Mouse (Mus musculus) hindbrain, embryonic 13.5 days (tissue): ENCODE data around the gene Tnni1. TPM values are rescaled to one million over a fixed set of nuclear protein-coding genes. Genes with fewer than 3 reads are reported as not detected.
A peak's percentile ranks its signal among the peaks of the same experiment; 100 is the strongest.

ENCODE experiments used
- ATAC-seq: fragments of 200-750 bp; cut with Nextera tagmentation; 2 replicates; pipeline ENCODE4 v1.8.0; 2017; ENCODE audit warnings: moderate TSS enrichment; ENCODE audit not compliant: low FRiP score
- H3K27ac ChIP-seq: fragments of 300-500 bp; sonication (generic); 2 replicates; pipeline ENCODE4 v1.5.1; 2015; ENCODE audit warnings: inconsistent platforms, mild to moderate bottlenecking, moderate library complexity
- H3K27me3 ChIP-seq: fragments of 300-500 bp; sonication (generic); 2 replicates; pipeline ENCODE4 v1.6.1; 2015; ENCODE audit warnings: mild to moderate bottlenecking, inconsistent platforms
- H3K36me3 ChIP-seq: fragments of 300-500 bp; sonication (generic); 2 replicates; pipeline ENCODE4 v1.6.1; 2015; ENCODE audit warnings: mild to moderate bottlenecking, inconsistent platforms
- H3K4me1 ChIP-seq: fragments of 300-500 bp; sonication (generic); replicated peaks from 2 replicates; pipeline ENCODE4 v1.6.1; 2015; ENCODE audit warnings: inconsistent platforms
- H3K4me2 ChIP-seq: fragments of 300-500 bp; sonication (generic); 2 replicates; pipeline ENCODE4 v1.6.1; 2015; ENCODE audit warnings: inconsistent platforms, mild to moderate bottlenecking, moderate library complexity
- H3K4me3 ChIP-seq: fragments of 300-500 bp; sonication (generic); 2 replicates; pipeline ENCODE4 v1.5.1; 2015; ENCODE audit warnings: mild to moderate bottlenecking, inconsistent platforms
- H3K9ac ChIP-seq: fragments of 300-500 bp; sonication (generic); 2 replicates; pipeline ENCODE4 v1.6.1; 2015; ENCODE audit warnings: mild to moderate bottlenecking, inconsistent platforms
- H3K9me3 ChIP-seq: fragments of 300-500 bp; sonication (generic); 2 replicates; pipeline ENCODE4 v1.6.1; 2016; ENCODE audit warnings: inconsistent platforms
- WGBS: fragments of 180-500 bp; shearing (Covaris S2); methylation state at CpG from one replicate; pipeline ENCODE4 v1.1.7; 2015; 5-methylcytosine and 5-hydroxymethylcytosine counted together
- polyA plus RNA-seq: library from polyadenylated mRNA; unstranded; fragments of >200 nt; fragmentation: Nextera tagmentation; extraction: Ambion mirVana; gene quantifications from 2 replicates; pipeline ENCODE4 v1.2.1, GENCODE M21; 2015

Tnni1 gene
- polyA plus RNA-seq, 1 experiment from 2014 or later: 6.0 TPM

GRCm38 (mm10) chr1:135755913-135756312, 23.3 kb upstream of the Tnni1 start:
- Histone ChIP-seq H3K27ac (no peak overlapping the region), H3K4me2 (no peak overlapping the region), H3K4me3 (no peak overlapping the region), H3K9ac (no peak overlapping the region), H3K9me3 (no peaks in the 10 kb centered on the region), H3K36me3 (peaks cover 4% of the 10 kb centered on the region; the same call in 1 of the 2 replicates), H3K27me3 (no peaks in the 10 kb centered on the region), H3K4me1 (no peaks in the 10 kb centered on the region)
- ATAC-seq: no peak
- WGBS: 93% methylated on average over 3 of the region's 3 CpGs

DNA sequence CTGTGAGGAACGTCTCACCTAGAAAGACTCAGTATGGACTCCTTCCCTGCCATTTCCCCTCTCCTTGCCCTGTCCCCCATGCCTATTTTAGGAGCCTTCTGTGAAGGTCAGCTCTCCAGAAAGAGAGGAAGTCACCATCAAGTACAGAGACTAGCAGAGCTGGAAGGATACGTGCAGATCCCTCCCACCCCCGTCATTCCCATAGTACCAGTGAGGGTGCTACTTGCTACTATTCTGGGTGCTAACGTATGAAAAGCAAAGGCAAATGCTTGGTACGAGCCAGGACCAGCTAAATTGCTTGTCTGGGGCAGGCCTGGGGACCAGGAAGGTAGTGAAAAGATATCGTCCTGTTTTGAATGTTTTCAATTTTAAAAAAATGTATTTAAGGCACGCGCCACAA, 21.9 kb upstream of the Tnni1 start:
- H3K36me3 ChIP-seq: no peaks in the 10 kb centered on the region

DNA sequence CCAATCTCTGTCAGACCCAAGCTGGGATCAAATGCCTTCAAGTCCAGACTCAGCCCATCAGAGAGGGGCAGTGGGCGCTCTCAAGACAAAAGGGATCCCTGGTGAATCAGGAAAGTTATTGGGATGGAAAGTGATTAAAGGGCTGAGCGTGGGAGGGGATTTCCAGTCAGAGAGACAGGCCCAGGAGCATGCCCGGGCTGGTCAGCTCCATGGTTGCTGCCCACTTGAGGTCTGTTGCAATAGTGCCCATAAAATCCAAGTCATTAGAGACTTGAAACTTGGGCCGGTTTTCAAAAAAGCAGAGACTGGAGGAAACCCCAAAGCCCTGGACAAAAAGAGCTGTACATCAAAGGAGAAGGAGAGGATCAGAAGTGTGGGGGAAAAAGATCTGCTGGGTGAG, 19.5 kb upstream of the Tnni1 start:
- Histone ChIP-seq H3K9me3 (no peaks in the 10 kb centered on the region), H3K27me3 (0 out of 2 replicates have a peak, but pooled peaks cover 2% of the 10 kb centered on the region), H3K9ac (no peak overlapping the region), H3K4me1 (no peaks in the 10 kb centered on the region), H3K4me3 (no peak overlapping the region), H3K36me3 (no peaks in the 10 kb centered on the region), H3K4me2 (no peak overlapping the region), H3K27ac (no peak overlapping the region)
- 66% methylated on average over 4 of the region's 4 CpGs for WGBS
- no peak for ATAC-seq

More for the DNA sequence above, 21.9 kb upstream of the Tnni1 start:
- Histone ChIP-seq H3K27ac (no peak overlapping the region), H3K9ac (no peak overlapping the region), H3K27me3 (no peaks in the 10 kb centered on the region), H3K9me3 (no peaks in the 10 kb centered on the region), H3K4me3 (no peak overlapping the region), H3K4me2 (no peak overlapping the region), H3K4me1 (no peaks in the 10 kb centered on the region)
- WGBS: 80% methylated on average over 8 of the region's 8 CpGs
- ATAC-seq: no peak

DNA sequence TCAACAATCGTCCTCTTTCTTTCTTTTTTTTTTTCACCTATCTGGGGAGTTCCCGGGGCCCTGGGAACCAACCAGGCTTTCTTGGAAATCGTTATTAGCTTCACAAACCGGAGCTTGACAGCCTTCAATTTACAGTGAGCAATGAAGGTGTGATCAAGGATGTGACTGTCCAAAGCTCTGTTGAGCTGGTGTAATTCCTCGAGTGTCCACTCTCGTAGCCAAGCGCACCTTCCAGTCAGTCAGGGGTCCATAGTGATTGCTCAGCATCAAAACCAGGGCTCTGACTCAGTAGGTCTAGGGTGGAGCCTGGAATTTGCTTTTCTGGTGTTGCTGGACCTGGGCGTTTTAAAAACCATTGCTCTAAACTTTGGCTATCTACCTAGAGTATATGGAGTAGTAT, 19.0 kb upstream of the Tnni1 start:
- WGBS: 71% methylated on average over 8 of the region's 8 CpGs
- no peak for ATAC-seq
- H3K4me3 ChIP-seq: no peak overlapping the region

DNA sequence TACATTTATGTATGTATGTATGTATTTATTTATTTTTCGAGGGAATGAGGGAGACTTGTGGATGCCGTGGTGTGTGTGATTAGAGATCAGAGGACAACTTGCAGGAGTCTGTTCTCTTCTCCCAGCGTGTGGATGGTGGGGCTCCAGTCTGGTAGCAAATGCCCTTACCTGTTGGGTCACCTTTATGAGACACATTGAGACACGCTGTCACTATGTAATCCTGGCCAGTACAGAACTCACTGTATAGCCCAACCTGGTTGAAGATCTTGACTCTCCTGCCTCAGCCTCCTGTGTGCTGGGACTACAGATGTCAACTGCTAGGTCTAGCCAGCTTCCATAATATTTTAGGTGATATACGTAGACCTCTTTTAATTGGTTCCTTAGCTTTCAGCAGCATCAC, 17.5 kb upstream of the Tnni1 start:
- Histone ChIP-seq H3K27ac (no peak overlapping the region), H3K27me3 (peaks cover 12% of the 10 kb centered on the region; the same call in 1 of the 2 replicates), H3K4me2 (no peak overlapping the region), H3K9me3 (no peaks in the 10 kb centered on the region), H3K4me3 (no peak overlapping the region), H3K36me3 (no peaks in the 10 kb centered on the region), H3K9ac (no peak overlapping the region), H3K4me1 (peaks cover 11% of the 10 kb centered on the region)
- WGBS: 96% methylated on average over 5 of the region's 5 CpGs
- no peak for ATAC-seq

More for the DNA sequence above, 19.0 kb upstream of the Tnni1 start:
- Histone ChIP-seq H3K9ac (no peak overlapping the region), H3K27ac (no peak overlapping the region), H3K9me3 (no peaks in the 10 kb centered on the region), H3K36me3 (no peaks in the 10 kb centered on the region), H3K4me1 (no peaks in the 10 kb centered on the region), H3K4me2 (no peak overlapping the region), H3K27me3 (peaks cover 7% of the 10 kb centered on the region; the same call in 1 of the 2 replicates)

GRCm38 (mm10) chr1:135763503-135764205, 15.6 kb upstream of the Tnni1 start:
- Histone ChIP-seq H3K4me1 (peaks cover 22% of the 10 kb centered on the region), H3K27ac (no peak overlapping the region), H3K9ac (no peak overlapping the region), H3K9me3 (no peaks in the 10 kb centered on the region), H3K4me2 (no peak overlapping the region), H3K27me3 (peaks cover 21% of the 10 kb centered on the region), H3K4me3 (no peak overlapping the region), H3K36me3 (no peaks in the 10 kb centered on the region)
- no peak for ATAC-seq
- whole genome bisulfite sequencing: 77% methylated on average over 9 of the region's 9 CpGs

- WGBS: 75% methylated on average over 2 of the region's 2 CpGs
- H3K4me2 ChIP-seq: no peak overlapping the region
Measured at GRCm38 (mm10) chr1:135764206-135764528, 15.1 kb upstream of the Tnni1 start.

GRCm38 (mm10) chr1:135765645-135766591, 13.3 kb upstream of the Tnni1 start, which contains the start of gene Phlda3:
Phlda3 (plus strand) TSS chr1:135766119.
- Histone ChIP-seq H3K9me3 (no peaks in the 10 kb centered on the region), H3K4me2 (peak within 1 kb of the TSS; percentile 89), H3K27ac (peak within 1 kb of the TSS; percentile 78), H3K4me3 (peak within 1 kb of the TSS; percentile 59), H3K9ac (peak within 1 kb of the TSS; percentile 86), H3K27me3 (peaks cover 26% of the 10 kb centered on the region), H3K4me1 (peaks cover 25% of the 10 kb centered on the region), H3K36me3 (no peaks in the 10 kb centered on the region)
- 2% methylated on average over 78 of the region's 90 CpGs for WGBS
- ATAC-seq: peak; percentile 86

More at GRCm38 (mm10) chr1:135764206-135764528, 15.1 kb upstream of the Tnni1 start:
- H3K9me3 ChIP-seq: no peaks in the 10 kb centered on the region
- H3K9ac ChIP-seq: no peak overlapping the region
- no peak overlapping the region for H3K27ac ChIP-seq
- H3K4me3 ChIP-seq: no peak overlapping the region
- ATAC-seq: no peak
- peaks cover 21% of the 10 kb centered on the region for H3K27me3 ChIP-seq
- peaks cover 22% of the 10 kb centered on the region for H3K4me1 ChIP-seq
- H3K36me3 ChIP-seq: no peaks in the 10 kb centered on the region

- ATAC-seq: peak; percentile 44
- Histone ChIP-seq H3K9me3 (no peaks in the 10 kb centered on the region), H3K27me3 (peaks cover 26% of the 10 kb centered on the region), H3K36me3 (no peaks in the 10 kb centered on the region), H3K4me2 (peak overlapping the region; percentile 89), H3K9ac (peak overlapping the region; percentile 86), H3K4me3 (peak overlapping the region; percentile 59), H3K27ac (peak overlapping the region; percentile 78), H3K4me1 (peaks cover 34% of the 10 kb centered on the region)
- WGBS: 30% methylated on average over 30 of the region's 30 CpGs
Measured at GRCm38 (mm10) chr1:135766592-135767306, 12.5 kb upstream of the Tnni1 start.

GRCm38 (mm10) chr1:135767324-135767890, 11.8 kb upstream of the Tnni1 start:
- Histone ChIP-seq H3K36me3 (no peaks in the 10 kb centered on the region), H3K27ac (no peak overlapping the region), H3K9me3 (no peaks in the 10 kb centered on the region), H3K4me3 (peak overlapping the region; percentile 59), H3K27me3 (peaks cover 29% of the 10 kb centered on the region), H3K9ac (peak overlapping the region; percentile 86; the same call in 1 of the 2 replicates), H3K4me2 (peak overlapping the region; percentile 89), H3K4me1 (peaks cover 39% of the 10 kb centered on the region)
- 87% methylated on average over 4 of the region's 4 CpGs for WGBS
- ATAC-seq: no peak

DNA sequence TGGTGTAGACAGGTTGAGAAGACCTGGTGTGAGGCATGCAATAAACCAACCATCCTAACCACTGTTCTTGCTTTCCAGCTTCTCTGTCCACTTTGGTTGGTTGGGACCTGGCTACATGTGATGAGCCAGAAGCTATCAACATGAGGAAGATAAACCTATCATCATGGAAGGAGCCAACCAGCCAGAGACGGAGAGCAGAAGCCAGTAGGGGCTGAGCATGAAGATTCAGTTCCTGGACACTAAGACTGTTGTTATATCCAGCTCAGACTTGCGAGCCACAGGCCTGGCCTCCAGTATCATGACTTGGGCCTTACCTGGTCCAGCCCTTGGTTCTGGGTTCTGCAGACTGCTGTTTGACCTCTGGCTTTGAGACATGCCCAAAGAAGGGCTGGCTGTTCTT, 10.8 kb upstream of the Tnni1 start:
- peaks cover 29% of the 10 kb centered on the region for H3K27me3 ChIP-seq
- no peak overlapping the region for H3K4me2 ChIP-seq
- H3K4me3 ChIP-seq: no peak overlapping the region
- H3K4me1 ChIP-seq: peaks cover 39% of the 10 kb centered on the region
- H3K36me3 ChIP-seq: no peaks in the 10 kb centered on the region
- no peak overlapping the region for H3K9ac ChIP-seq
- ATAC-seq: no peak
- H3K9me3 ChIP-seq: no peaks in the 10 kb centered on the region
- no peak overlapping the region for H3K27ac ChIP-seq
- 98% methylated on average over 2 of the region's 2 CpGs for whole genome bisulfite sequencing

- H3K9ac ChIP-seq: no peak overlapping the region
- H3K27ac ChIP-seq: no peak overlapping the region
- H3K4me2 ChIP-seq: no peak overlapping the region
- 70% methylated on average over 7 of the region's 7 CpGs for WGBS
- H3K9me3 ChIP-seq: no peaks in the 10 kb centered on the region
- H3K4me1 ChIP-seq: peaks cover 39% of the 10 kb centered on the region
- H3K27me3 ChIP-seq: peaks cover 22% of the 10 kb centered on the region
- no peak for ATAC-seq
- no peak overlapping the region for H3K4me3 ChIP-seq
- H3K36me3 ChIP-seq: no peaks in the 10 kb centered on the region
Measured at GRCm38 (mm10) chr1:135770237-135770636, 9.0 kb upstream of the Tnni1 start.
